Mouse (Mus musculus) liver, postnatal 0 days (tissue): ENCODE data around the gene Gm20388. TPM values are rescaled to one million over a fixed set of nuclear protein-coding genes. Genes with fewer than 3 reads are reported as not detected.

Source experiments
- ATAC-seq: fragments of 200-750 bp; cut with Nextera tagmentation; 2 replicates; pipeline ENCODE4 v1.8.0; 2017; ENCODE audit warnings: mild to moderate bottlenecking, moderate library complexity
- DNase-seq: peaks from one replicate; pipeline ENCODE4 v3.0.0-alpha.2; 2016
- H3K27ac ChIP-seq: fragments of 300-500 bp; sonication (generic); 2 replicates; pipeline ENCODE4 v1.5.1; 2014; ENCODE audit warnings: antibody characterized with exemption, moderate library complexity, mild to moderate bottlenecking, low read depth
- H3K27me3 ChIP-seq: fragments of 300-500 bp; sonication (generic); 2 replicates; pipeline ENCODE4 v1.6.1; 2014; ENCODE audit warnings: low read length, control low read depth, mixed read lengths; ENCODE audit not compliant: insufficient read depth
- H3K36me3 ChIP-seq: fragments of 300-500 bp; sonication (generic); replicated peaks from 2 replicates; pipeline ENCODE4 v1.6.1; 2014; ENCODE audit warnings: mild to moderate bottlenecking, control low read depth, low read length, moderate library complexity, mixed read lengths; ENCODE audit not compliant: insufficient read depth
- H3K4me1 ChIP-seq: fragments of 300-500 bp; sonication (generic); 2 replicates; pipeline ENCODE4 v1.6.1; 2014; ENCODE audit warnings: antibody characterized with exemption, mild to moderate bottlenecking, control low read depth; ENCODE audit not compliant: insufficient read depth
- H3K4me2 ChIP-seq: fragments of 300-500 bp; sonication (generic); 2 replicates; pipeline ENCODE4 v1.6.1; 2014; ENCODE audit warnings: low read depth, mild to moderate bottlenecking, low read length, moderate library complexity, mixed read lengths
- H3K4me3 ChIP-seq: fragments of 300-500 bp; sonication (generic); 2 replicates; pipeline ENCODE4 v1.5.1; 2014; ENCODE audit warnings: low read depth, low read length
- H3K9ac ChIP-seq: fragments of 300-500 bp; sonication (generic); replicated peaks from 2 replicates; pipeline ENCODE4 v1.6.1; 2014; ENCODE audit warnings: mild to moderate bottlenecking, moderate library complexity
- H3K9me3 ChIP-seq: fragments of 300-500 bp; sonication (generic); 2 replicates; pipeline ENCODE4 v1.6.1; 2016; ENCODE audit warnings: mild to moderate bottlenecking, control low read depth, low read length, mixed read lengths
- CTCF ChIP-seq: sonication (generic); IDR thresholded peaks from 2 replicates; pipeline ENCODE4 v1.5.1; 2016; ENCODE audit warnings: antibody characterized with exemption, low read depth
- EP300 ChIP-seq: IDR thresholded peaks from 2 replicates; pipeline ENCODE4 v1.6.1; 2016; ENCODE audit warnings: antibody characterized with exemption, low read depth, mild to moderate bottlenecking
- WGBS: fragments of 180-500 bp; shearing (Covaris S2); extraction: QIAGEN DNeasy Blood & Tissue Kit; methylation state at CpG from one replicate; pipeline ENCODE4 v1.1.7; 2014; ENCODE audit not compliant: insufficient replicate concordance; 5-methylcytosine and 5-hydroxymethylcytosine counted together
- polyA plus RNA-seq: library from polyadenylated mRNA; unstranded; fragments of >200 nt; fragmentation: Nextera tagmentation; extraction: Ambion mirVana; gene quantifications from 2 replicates; pipeline ENCODE4 v1.2.1, GENCODE M21; 2015

Gm20388 gene
- polyA plus RNA-seq, 1 experiment from 2014 or later, result not detected

GRCm38 (mm10) chr8:121877828-121878480 is 1967.3 kb downstream of the Gm20388 start:
- H3K4me1 ChIP-seq, result peaks cover 11% of the 10 kb centered on the region
- H3K9me3 ChIP-seq, result no peaks in the 10 kb centered on the region
- TF ChIP-seq EP300, result no peak
- no peak for TF ChIP-seq CTCF
- 84% methylated on average over 7 of the region's 7 CpGs for WGBS
- peaks cover 18% of the 10 kb centered on the region for H3K36me3 ChIP-seq
- no peak overlapping the region for H3K9ac ChIP-seq
- H3K27me3 ChIP-seq, result 0 out of 2 replicates have a peak, but pooled peaks cover under 1% of the 10 kb centered on the region
- no peak overlapping the region for H3K27ac ChIP-seq
- H3K4me3 ChIP-seq, result no peak overlapping the region
- H3K4me2 ChIP-seq, result no peak overlapping the region
- no peak for ATAC-seq
- DNase-seq, result no peak

- H3K9me3 ChIP-seq, result no peaks in the 10 kb centered on the region
- H3K4me2 ChIP-seq, result no peak overlapping the region
- H3K27me3 ChIP-seq, result no peaks in the 10 kb centered on the region
- H3K36me3 ChIP-seq, result peaks cover 31% of the 10 kb centered on the region
- DNase-seq, result no peak
- WGBS, result 95% methylated on average over 3 of the region's 3 CpGs
- H3K4me1 ChIP-seq, result peaks cover 10% of the 10 kb centered on the region
- TF ChIP-seq CTCF, result no peak
- no peak overlapping the region for H3K4me3 ChIP-seq
- H3K9ac ChIP-seq, result no peak overlapping the region
- no peak overlapping the region for H3K27ac ChIP-seq
- ATAC-seq, result no peak
Measured at GRCm38 (mm10) chr8:121879712-121880111, 1969.1 kb downstream of the Gm20388 start.

DNA sequence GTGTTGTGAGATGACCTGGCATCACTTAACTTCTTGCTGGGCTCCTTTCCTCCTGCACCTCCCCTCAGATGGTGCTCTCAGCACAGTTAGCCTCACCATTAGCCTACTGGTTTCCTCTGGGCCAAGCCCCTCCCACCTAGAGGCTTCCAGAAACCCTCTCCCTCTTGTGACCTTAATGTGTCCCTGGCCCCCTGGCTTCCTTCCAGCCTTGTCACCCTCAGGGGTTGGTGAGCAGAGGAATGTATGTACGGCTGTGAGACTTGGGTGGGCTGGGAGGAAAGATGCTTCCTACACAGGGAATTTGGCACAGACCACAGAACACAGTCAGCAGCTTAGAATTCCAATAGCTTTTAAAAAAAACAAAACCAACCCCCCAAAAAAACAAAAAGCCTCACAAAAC is 1970.2 kb downstream of the Gm20388 start:
- TF ChIP-seq EP300, result no peak
- TF ChIP-seq CTCF, result no peak
- Histone ChIP-seq H3K27me3 (no peaks in the 10 kb centered on the region), H3K9me3 (no peaks in the 10 kb centered on the region), H3K9ac (no peak overlapping the region), H3K4me1 (peaks cover 2% of the 10 kb centered on the region; the same call in 1 of the 2 replicates), H3K27ac (no peak overlapping the region), H3K4me3 (no peak overlapping the region), H3K4me2 (no peak overlapping the region), H3K36me3 (peaks cover 42% of the 10 kb centered on the region)
- ATAC-seq (no peak), DNase-seq (no peak)
- whole genome bisulfite sequencing, result 82% methylated on average over 1 of the region's 1 CpGs

- H3K36me3 ChIP-seq, result peaks cover 53% of the 10 kb centered on the region
- ATAC-seq (no peak), DNase-seq (no peak)
- H3K27ac ChIP-seq, result no peak overlapping the region
- H3K9me3 ChIP-seq, result no peaks in the 10 kb centered on the region
- no peak overlapping the region for H3K4me3 ChIP-seq
- no peaks in the 10 kb centered on the region for H3K27me3 ChIP-seq
- H3K4me1 ChIP-seq, result no peaks in the 10 kb centered on the region
- 93% methylated on average over 5 of the region's 5 CpGs for WGBS
- no peak for TF ChIP-seq CTCF
- TF ChIP-seq EP300, result no peak
- no peak overlapping the region for H3K4me2 ChIP-seq
- no peak overlapping the region for H3K9ac ChIP-seq
Measured at GRCm38 (mm10) chr8:121881921-121882320, 1971.3 kb downstream of the Gm20388 start.

GRCm38 (mm10) chr8:121884181-121884580 is 1973.5 kb downstream of the Gm20388 start:
- ATAC-seq (no peak), DNase-seq (no peak)
- Histone ChIP-seq H3K9ac (no peak overlapping the region), H3K4me2 (no peak overlapping the region), H3K9me3 (no peaks in the 10 kb centered on the region), H3K4me1 (no peaks in the 10 kb centered on the region), H3K4me3 (no peak overlapping the region), H3K27me3 (no peaks in the 10 kb centered on the region), H3K27ac (no peak overlapping the region), H3K36me3 (peaks cover 73% of the 10 kb centered on the region)
- WGBS, result 92% methylated on average over 3 of the region's 3 CpGs
- TF ChIP-seq EP300 (no peak), CTCF (no peak)

- ATAC-seq, result no peak
- Histone ChIP-seq H3K4me3 (no peak overlapping the region), H3K4me1 (no peaks in the 10 kb centered on the region), H3K4me2 (no peak overlapping the region), H3K27me3 (no peaks in the 10 kb centered on the region), H3K9ac (no peak overlapping the region), H3K27ac (no peak overlapping the region), H3K9me3 (no peaks in the 10 kb centered on the region), H3K36me3 (peaks cover 70% of the 10 kb centered on the region)
- no peak for DNase-seq
- TF ChIP-seq EP300 (no peak), CTCF (no peak)
- WGBS, result 96% methylated on average over 9 of the region's 9 CpGs
Measured at GRCm38 (mm10) chr8:121885001-121885400, 1974.4 kb downstream of the Gm20388 start.
